Mouse (Mus musculus): ENCODE results near the gene Olfr116.

Gene Olfr116

GRCm38 (mm10) chr17:37627009-37627408 lies at the start of gene Olfr116, which contains the start of gene Olfr115:
Gene Olfr116, minus strand, starts transcription at chr17:37627199.
Gene Olfr115, minus strand, starts transcription at chr17:37627109.
- no peak for DNase-seq

DNA sequence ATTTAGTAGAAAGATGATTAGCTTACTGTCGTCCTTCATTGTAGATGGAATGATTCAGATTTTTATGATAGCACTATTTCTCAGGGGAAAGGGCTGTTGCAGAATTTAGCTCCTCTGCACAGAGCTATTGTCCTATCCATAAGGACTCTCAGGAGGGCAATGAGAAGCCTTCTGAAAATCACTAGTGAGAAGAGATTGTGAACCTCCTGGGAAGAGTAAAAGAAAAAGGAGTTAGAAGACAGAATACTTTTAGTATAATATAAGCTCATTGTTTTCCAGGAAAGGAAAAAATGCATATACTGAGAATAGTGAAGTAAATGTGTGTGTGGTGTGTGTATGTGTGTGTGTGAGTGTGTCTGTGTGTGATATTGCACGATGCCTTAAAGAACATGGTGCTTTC lies 39.7 kb upstream of the Olfr116 start, which contains the start of gene Olfr118:
Olfr118 (plus strand) TSS at position 301 of the 400 bp plus-strand sequence.
- no peak for DNase-seq

DNA sequence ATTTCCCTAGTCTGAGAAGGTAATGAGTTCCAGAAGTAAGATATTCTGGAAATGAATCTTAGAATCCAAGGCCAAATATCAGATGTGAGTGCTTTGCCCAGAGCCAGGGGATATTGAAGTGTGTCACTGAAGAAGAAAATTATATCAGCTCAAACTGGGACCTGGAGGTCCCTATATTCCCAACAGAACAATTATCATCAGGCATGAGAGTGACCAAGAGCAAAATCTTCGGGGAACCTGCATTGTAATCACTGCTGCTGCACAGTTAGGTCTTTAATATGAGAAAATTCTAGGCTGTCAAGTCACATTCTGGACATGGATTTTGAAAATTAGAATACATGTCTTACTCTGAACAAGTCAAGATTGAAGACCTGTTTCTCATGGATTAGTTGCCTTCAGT lies 36.7 kb upstream of the Olfr116 start, which contains the start of gene Olfr117:
Olfr117 (minus strand) TSS at position 101 of the 400 bp plus-strand sequence.
- DNase-seq = no peak

DNA sequence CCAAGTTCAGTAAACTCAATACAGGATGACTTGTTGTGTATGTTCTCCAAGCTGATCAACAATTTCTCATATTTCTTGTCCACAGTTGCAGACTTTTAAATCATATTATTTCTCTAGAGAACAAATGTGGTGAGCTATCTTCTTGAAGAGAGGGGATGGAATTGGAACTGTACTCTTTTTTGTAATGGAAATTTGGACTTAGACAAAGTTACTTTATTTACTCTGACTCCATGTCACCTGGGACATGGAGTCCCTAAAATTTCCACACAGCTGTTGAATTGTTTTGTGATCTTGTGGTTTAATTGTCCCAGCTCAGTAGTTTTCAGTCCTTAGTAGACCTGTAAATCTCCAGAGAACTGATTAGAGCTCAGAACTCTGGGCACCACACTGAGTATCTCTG lies 34.4 kb downstream of the Olfr116 start, which contains the start of gene Olfr114:
Olfr114 (minus strand) TSS at position 101 of the 400 bp plus-strand sequence.
- DNase-seq = no peak

DNA sequence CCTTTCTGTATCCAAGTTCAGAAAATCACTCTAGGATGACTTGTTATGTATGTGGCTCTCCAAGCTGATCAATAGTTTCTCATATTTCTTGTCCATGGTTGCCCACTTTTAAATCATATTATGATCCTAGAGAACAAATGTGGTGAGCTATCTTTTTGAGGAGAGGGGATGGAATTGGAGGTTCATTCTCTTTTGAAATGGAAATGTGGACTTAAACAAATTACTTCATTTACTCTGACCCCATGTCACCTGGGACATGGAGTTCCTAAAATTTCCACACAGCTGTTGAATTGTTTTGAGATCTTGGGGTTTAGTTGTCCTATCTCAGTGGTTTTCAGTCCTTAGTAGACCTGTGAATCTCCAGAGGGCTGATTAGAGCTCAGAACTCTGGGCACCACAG lies 49.4 kb downstream of the Olfr116 start, which contains the start of gene Olfr113:
Olfr113 (minus strand) TSS at position 101 of the 400 bp plus-strand sequence.
- no peak for DNase-seq

All from cerebellum, adult 9-11 months (tissue).